Mouse (Mus musculus) midbrain, embryonic 10.5 days (tissue): ENCODE data around the gene Tigit. TPM values are rescaled to one million over a fixed set of nuclear protein-coding genes. Genes with fewer than 3 reads are reported as not detected.

Experiments
- DNase-seq: peaks from one replicate; pipeline ENCODE4 v3.0.0-alpha.2; 2017; ENCODE audit warnings: low spot score
- H3K27ac ChIP-seq: fragments of 300-500 bp; sonication (generic); replicated peaks from 2 replicates; pipeline ENCODE4 v1.5.1; 2016; ENCODE audit warnings: mild to moderate bottlenecking
- H3K27me3 ChIP-seq: fragments of 300-500 bp; sonication (generic); 2 replicates; pipeline ENCODE4 v1.6.1; 2016; ENCODE audit warnings: low read depth, mild to moderate bottlenecking; ENCODE audit not compliant: poor library complexity, severe bottlenecking
- H3K36me3 ChIP-seq: fragments of 300-500 bp; sonication (generic); 2 replicates; pipeline ENCODE4 v1.6.1; 2016; ENCODE audit warnings: mild to moderate bottlenecking, moderate library complexity
- H3K4me1 ChIP-seq: fragments of 300-500 bp; sonication (generic); 2 replicates; pipeline ENCODE4 v1.6.1; 2016
- H3K4me3 ChIP-seq: fragments of 300-500 bp; sonication (generic); 2 replicates; pipeline ENCODE4 v1.5.1; 2016; ENCODE audit warnings: mild to moderate bottlenecking, moderate library complexity
- H3K9me3 ChIP-seq: fragments of 300-500 bp; sonication (generic); replicated peaks from 2 replicates; pipeline ENCODE4 v1.6.1; 2016; ENCODE audit warnings: mild to moderate bottlenecking
- WGBS: fragments of 180-500 bp; shearing (Covaris S2); methylation state at CpG from one replicate; pipeline ENCODE4 v1.1.7; 2016; 5-methylcytosine and 5-hydroxymethylcytosine counted together
- microRNA counts: library from miRNA; unstranded; fragments of <30 nt; microRNA quantifications from one replicate; lab custom pipeline; 2017
- microRNA-seq: library from miRNA; unstranded; fragments of <30 nt; microRNA quantifications from one replicate; pipeline ENCODE4, GENCODE M21; 2017
- polyA plus RNA-seq: library from polyadenylated mRNA; unstranded; fragments of >200 nt; fragmentation: Nextera tagmentation; extraction: Ambion mirVana; gene quantifications from 2 replicates; pipeline ENCODE4 v1.2.1, GENCODE M21; 2016

Tigit gene
- polyA plus RNA-seq, 1 experiment from 2014 or later: not detected

DNA sequence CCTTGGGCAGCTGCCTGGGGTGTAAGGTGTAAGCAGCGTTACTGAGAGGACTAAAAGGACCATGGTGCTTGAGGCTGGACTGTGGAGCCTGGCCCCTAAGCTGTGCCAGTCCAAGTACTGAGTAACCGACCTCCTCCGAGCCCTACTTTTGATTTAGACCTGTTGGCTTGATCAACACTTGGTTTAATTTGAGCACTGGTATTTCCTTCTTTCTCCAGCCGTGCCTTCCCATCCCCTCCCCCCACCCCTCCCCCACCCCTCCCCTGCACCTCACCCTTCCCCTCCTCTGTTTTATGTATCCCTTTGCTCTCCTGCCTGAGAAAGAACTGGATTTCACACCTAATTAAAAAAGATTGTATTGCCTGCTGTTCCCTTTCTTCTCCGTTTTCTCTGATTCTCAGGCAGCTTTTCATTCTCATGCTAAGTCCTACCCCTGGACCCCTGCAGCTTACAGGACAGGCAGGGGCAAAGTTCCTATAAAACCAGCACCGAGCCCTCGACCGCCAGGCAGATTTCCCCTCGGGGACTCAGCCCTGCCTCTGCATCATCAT, 60.3 kb downstream of the Tigit start:
- Histone ChIP-seq H3K4me1 (peaks cover 35% of the 10 kb centered on the region), H3K27me3 (no peaks in the 10 kb centered on the region), H3K4me3 (peak overlapping the region; percentile 25), H3K9me3 (no peaks in the 10 kb centered on the region; the same call in 1 of the 2 replicates), H3K36me3 (peaks cover 25% of the 10 kb centered on the region; the same call in 1 of the 2 replicates), H3K27ac (peak overlapping the region; percentile 77)
- DNase-seq: peak; percentile 70
- 2% methylated on average over 9 of the region's 9 CpGs for WGBS

- Histone ChIP-seq H3K4me1 (peaks cover 35% of the 10 kb centered on the region), H3K27me3 (no peaks in the 10 kb centered on the region), H3K27ac (peak overlapping the region; percentile 77; the same call in 1 of the 2 replicates), H3K4me3 (no peak overlapping the region), H3K36me3 (peaks cover 17% of the 10 kb centered on the region; the same call in 1 of the 2 replicates), H3K9me3 (no peaks in the 10 kb centered on the region; the same call in 1 of the 2 replicates)
- no peak for DNase-seq
- WGBS: 76% methylated on average over 4 of the region's 4 CpGs
Measured at GRCm38 (mm10) chr16:43602573-43602972, 61.4 kb downstream of the Tigit start.

GRCm38 (mm10) chr16:43599707-43600106, 64.2 kb downstream of the Tigit start:
- no peaks in the 10 kb centered on the region for H3K27me3 ChIP-seq
- WGBS: 80% methylated on average over 2 of the region's 2 CpGs
- H3K9me3 ChIP-seq: no peaks in the 10 kb centered on the region
- H3K36me3 ChIP-seq: peaks cover 11% of the 10 kb centered on the region; the same call in 1 of the 2 replicates
- no peak overlapping the region for H3K27ac ChIP-seq
- peaks cover 25% of the 10 kb centered on the region for H3K4me1 ChIP-seq
- no peak for DNase-seq
- H3K4me3 ChIP-seq: no peak overlapping the region

MicroRNAs within 50 kb of the gene (microRNA counts, 519-probe panel; counts per million panel counts)
- not detected for microRNA mmu-miR-568 (lab: Ali Mortazavi, UCI)

Small RNA genes lying within 50 kb of the gene (microRNA-seq; reads per million reads assigned to microRNA genes)
- not detected for gene Mir568

Other genes starting within 250 kb of the Tigit start
- not detected in 2 replicates for gene Drd3, start 89.9 kb upstream of the Tigit start, polyA plus RNA-seq
- 15.7 and 19.3 TPM in 2 replicates for gene Ccdc191, start 225.7 kb upstream of the Tigit start, polyA plus RNA-seq